Mouse (Mus musculus) neural tube, embryonic 12.5 days (tissue): Measurements from ENCODE around the gene Slc2a6. TPM values are rescaled to one million over a fixed set of nuclear protein-coding genes. Genes with fewer than 3 reads are reported as not detected.

Experiments used
- ATAC-seq: fragments of 200-750 bp; cut with Nextera tagmentation; 2 replicates; pipeline ENCODE4 v1.8.0; 2017; ENCODE audit warnings: low read depth, mild to moderate bottlenecking, moderate TSS enrichment, moderate library complexity; ENCODE audit not compliant: low FRiP score
- H3K27ac ChIP-seq: fragments of 300-500 bp; sonication (generic); 2 replicates; pipeline ENCODE4 v1.5.1; 2016
- H3K27me3 ChIP-seq: fragments of 300-500 bp; sonication (generic); replicated peaks from 2 replicates; pipeline ENCODE4 v1.6.1; 2016; ENCODE audit warnings: mild to moderate bottlenecking
- H3K36me3 ChIP-seq: fragments of 300-500 bp; sonication (generic); 2 replicates; pipeline ENCODE4 v1.6.1; 2016; ENCODE audit warnings: mild to moderate bottlenecking
- H3K4me1 ChIP-seq: fragments of 300-500 bp; sonication (generic); 2 replicates; pipeline ENCODE4 v1.6.1; 2016
- H3K4me2 ChIP-seq: fragments of 300-500 bp; sonication (generic); replicated peaks from 2 replicates; pipeline ENCODE4 v1.6.1; 2016; ENCODE audit warnings: mild to moderate bottlenecking
- H3K4me3 ChIP-seq: fragments of 300-500 bp; sonication (generic); 2 replicates; pipeline ENCODE4 v1.5.1; 2016
- H3K9ac ChIP-seq: fragments of 300-500 bp; sonication (generic); 2 replicates; pipeline ENCODE4 v1.6.1; 2016; ENCODE audit warnings: mild to moderate bottlenecking
- H3K9me3 ChIP-seq: fragments of 300-500 bp; sonication (generic); 2 replicates; pipeline ENCODE4 v1.6.1; 2016; ENCODE audit warnings: mild to moderate bottlenecking
- WGBS: fragments of 180-500 bp; shearing (Covaris S2); methylation state at CpG from one replicate; pipeline ENCODE4 v1.1.7; 2016; 5-methylcytosine and 5-hydroxymethylcytosine counted together
- polyA plus RNA-seq: library from polyadenylated mRNA; unstranded; fragments of >200 nt; fragmentation: Nextera tagmentation; extraction: Ambion mirVana; gene quantifications from 2 replicates; pipeline ENCODE4 v1.2.1, GENCODE M21; 2016

The Slc2a6 gene
- polyA plus RNA-seq, 1 experiment from 2014 or later: 7.9 TPM

DNA sequence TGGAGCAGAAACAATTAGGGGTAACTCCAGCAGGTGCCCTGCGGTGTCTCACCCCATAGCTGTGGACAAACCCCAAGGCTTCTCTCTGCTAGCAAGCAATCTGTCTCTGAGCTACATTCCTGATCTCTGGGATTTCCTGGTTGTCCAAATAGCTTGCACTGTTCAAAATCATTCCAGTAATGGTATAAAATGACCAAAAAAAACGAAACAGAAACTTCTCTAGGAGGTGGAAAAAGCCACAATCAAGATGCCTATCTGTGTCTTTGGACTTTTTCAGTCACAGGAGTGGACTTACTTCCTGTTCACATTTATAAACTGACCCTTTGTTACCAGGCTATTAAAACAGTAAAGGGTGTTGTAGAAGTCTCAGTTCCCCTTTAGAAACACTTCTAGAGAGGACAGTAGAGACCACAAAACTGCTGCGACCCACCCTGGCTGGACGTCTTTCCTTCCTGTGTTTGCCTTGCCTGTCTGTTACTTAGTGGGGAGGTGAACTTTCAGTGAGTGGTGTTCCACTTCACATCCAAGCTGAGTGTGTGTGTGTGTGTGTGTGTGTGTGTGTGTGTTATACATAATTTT is 728 bp upstream of the Slc2a6 start:
- no peak for ATAC-seq
- no peaks in the 10 kb centered on the region for H3K9me3 ChIP-seq
- H3K27me3 ChIP-seq: no peaks in the 10 kb centered on the region
- H3K36me3 ChIP-seq: no peaks in the 10 kb centered on the region
- 70% methylated on average over 4 of the region's 4 CpGs for WGBS
- H3K27ac ChIP-seq: no peak overlapping the region
- H3K4me1 ChIP-seq: peaks cover 12% of the 10 kb centered on the region; the same call in 1 of the 2 replicates
- no peak overlapping the region for H3K9ac ChIP-seq
- peak overlapping the region; percentile 57 for H3K4me2 ChIP-seq
- no peak overlapping the region for H3K4me3 ChIP-seq

DNA sequence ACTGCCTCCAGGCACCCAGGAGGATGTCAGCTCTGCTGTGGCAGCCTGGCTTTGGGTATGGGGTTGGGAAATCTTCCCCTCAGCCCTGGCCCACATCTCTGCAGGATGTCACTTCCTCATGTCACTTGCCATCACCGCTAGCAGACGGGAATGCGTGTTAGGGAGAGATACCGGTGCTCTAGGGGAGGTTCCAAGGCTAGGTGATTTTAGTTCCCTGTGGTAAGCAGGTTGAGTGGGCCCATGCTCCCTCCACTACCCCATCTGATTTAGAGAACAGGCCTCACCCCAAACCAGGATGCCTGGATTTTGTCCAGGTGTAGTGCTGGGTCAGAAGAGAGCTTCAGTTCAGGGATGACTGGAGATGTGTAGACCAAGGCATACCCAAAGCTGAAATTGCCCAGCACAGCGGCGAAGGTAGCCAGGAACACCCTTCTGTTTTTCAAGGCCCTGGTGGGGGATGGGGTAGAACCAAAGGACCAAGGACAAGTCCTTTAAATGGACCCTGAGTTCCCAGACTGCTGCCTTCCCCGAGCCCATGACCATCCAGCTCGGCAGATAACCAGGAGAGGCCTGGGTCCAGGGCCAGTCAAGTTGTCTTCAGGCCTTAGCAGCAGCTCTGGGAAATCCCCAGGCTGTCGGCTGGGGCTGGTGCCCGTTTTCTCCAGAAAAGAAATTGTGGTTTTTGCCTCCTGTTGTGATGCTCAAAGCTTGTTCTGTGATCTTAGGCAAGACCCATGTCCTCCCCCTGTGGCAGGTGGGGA is 761 bp downstream of the Slc2a6 start:
- H3K4me3 ChIP-seq: peak overlapping the region; percentile 30
- H3K9ac ChIP-seq: no peak overlapping the region; the same call in 1 of the 2 replicates
- WGBS: 75% methylated on average over 10 of the region's 10 CpGs
- no peaks in the 10 kb centered on the region for H3K27me3 ChIP-seq
- H3K9me3 ChIP-seq: no peaks in the 10 kb centered on the region
- peaks cover 12% of the 10 kb centered on the region; the same call in 1 of the 2 replicates for H3K4me1 ChIP-seq
- ATAC-seq: no peak
- H3K4me2 ChIP-seq: peak overlapping the region; percentile 57
- H3K27ac ChIP-seq: no peak overlapping the region
- no peaks in the 10 kb centered on the region for H3K36me3 ChIP-seq

GRCm38 (mm10) chr2:27026332-27026731 is 1.5 kb downstream of the Slc2a6 start:
- no peaks in the 10 kb centered on the region for H3K36me3 ChIP-seq
- no peak overlapping the region for H3K4me2 ChIP-seq
- H3K9me3 ChIP-seq: no peaks in the 10 kb centered on the region
- no peak overlapping the region for H3K27ac ChIP-seq
- no peak overlapping the region for H3K4me3 ChIP-seq
- ATAC-seq: no peak
- WGBS: 94% methylated on average over 3 of the region's 3 CpGs
- no peak overlapping the region for H3K9ac ChIP-seq
- H3K4me1 ChIP-seq: peaks cover 12% of the 10 kb centered on the region; the same call in 1 of the 2 replicates
- H3K27me3 ChIP-seq: no peaks in the 10 kb centered on the region

- WGBS: 83% methylated on average over 3 of the region's 3 CpGs
- no peak for ATAC-seq
- no peaks in the 10 kb centered on the region for H3K9me3 ChIP-seq
Observed at GRCm38 (mm10) chr2:27025545-27025944, 2.3 kb downstream of the Slc2a6 start.

DNA sequence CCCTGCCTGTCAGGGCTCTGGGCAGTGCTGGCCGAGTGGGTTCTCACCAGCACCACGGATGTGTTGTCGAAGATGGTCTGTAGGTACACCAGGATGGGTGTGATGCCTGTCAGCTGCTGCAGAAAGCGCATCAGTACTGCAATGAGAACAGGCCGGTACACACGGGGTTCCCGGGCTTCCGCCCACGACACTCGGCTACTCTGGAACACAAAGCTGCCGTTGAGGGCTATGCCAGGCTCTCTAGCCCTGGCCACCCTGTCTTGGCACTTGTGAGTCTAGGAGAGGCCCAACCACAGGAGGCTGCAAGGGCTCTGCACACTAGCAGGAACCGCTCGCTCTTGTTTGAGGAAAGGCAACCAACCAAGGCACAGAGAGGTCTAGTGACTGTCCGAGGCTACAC is 3.7 kb downstream of the Slc2a6 start:
- Histone ChIP-seq H3K27me3 (no peaks in the 10 kb centered on the region), H3K9ac (no peak overlapping the region), H3K4me3 (no peak overlapping the region), H3K9me3 (no peaks in the 10 kb centered on the region), H3K4me2 (no peak overlapping the region), H3K4me1 (peaks cover 12% of the 10 kb centered on the region; the same call in 1 of the 2 replicates), H3K36me3 (peaks cover 11% of the 10 kb centered on the region), H3K27ac (no peak overlapping the region)
- WGBS: 89% methylated on average over 14 of the region's 14 CpGs
- ATAC-seq: no peak

More at GRCm38 (mm10) chr2:27025545-27025944, 2.3 kb downstream of the Slc2a6 start:
- Histone ChIP-seq H3K27ac (no peak overlapping the region), H3K27me3 (no peaks in the 10 kb centered on the region), H3K4me2 (no peak overlapping the region), H3K9ac (no peak overlapping the region), H3K36me3 (no peaks in the 10 kb centered on the region), H3K4me1 (peaks cover 12% of the 10 kb centered on the region; the same call in 1 of the 2 replicates), H3K4me3 (no peak overlapping the region)

DNA sequence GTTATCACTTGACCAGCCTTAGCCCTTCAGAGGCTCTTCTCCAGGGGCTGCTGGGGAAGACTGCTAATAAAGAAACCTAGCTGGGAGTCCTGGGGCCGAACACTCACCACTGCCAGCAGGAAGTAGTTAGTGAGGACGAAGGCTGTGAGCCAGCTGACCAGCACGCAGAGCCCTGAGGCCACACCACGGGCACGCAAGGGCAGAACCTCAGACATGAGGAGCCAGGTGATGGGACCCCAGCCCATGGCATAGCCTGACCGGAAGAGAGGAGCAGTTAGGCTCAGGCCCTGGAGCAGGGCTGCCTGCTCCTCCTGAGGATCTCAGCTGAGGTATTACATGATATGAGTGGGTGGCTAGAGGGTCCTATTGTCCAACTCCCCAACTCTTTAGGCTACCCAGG is 5.2 kb downstream of the Slc2a6 start:
- Histone ChIP-seq H3K27me3 (no peaks in the 10 kb centered on the region), H3K9ac (no peak overlapping the region), H3K36me3 (peaks cover 27% of the 10 kb centered on the region), H3K27ac (no peak overlapping the region), H3K4me3 (no peak overlapping the region), H3K4me1 (peaks cover 6% of the 10 kb centered on the region; the same call in 1 of the 2 replicates), H3K9me3 (no peaks in the 10 kb centered on the region), H3K4me2 (no peak overlapping the region)
- WGBS: 80% methylated on average over 6 of the region's 6 CpGs
- ATAC-seq: no peak

GRCm38 (mm10) chr2:27021103-27021502 is 6.7 kb downstream of the Slc2a6 start:
- no peak for ATAC-seq
- Histone ChIP-seq H3K27ac (no peak overlapping the region), H3K9ac (no peak overlapping the region), H3K4me1 (no peaks in the 10 kb centered on the region), H3K9me3 (no peaks in the 10 kb centered on the region), H3K27me3 (no peaks in the 10 kb centered on the region), H3K4me2 (no peak overlapping the region), H3K4me3 (no peak overlapping the region), H3K36me3 (peaks cover 42% of the 10 kb centered on the region)
- 85% methylated on average over 1 of the region's 1 CpGs for WGBS

- 100% methylated on average over 2 of the region's 2 CpGs for WGBS
- no peak overlapping the region for H3K4me3 ChIP-seq
- H3K4me2 ChIP-seq: no peak overlapping the region
- no peaks in the 10 kb centered on the region for H3K27me3 ChIP-seq
- no peaks in the 10 kb centered on the region for H3K9me3 ChIP-seq
- no peaks in the 10 kb centered on the region for H3K4me1 ChIP-seq
- peaks cover 57% of the 10 kb centered on the region for H3K36me3 ChIP-seq
- no peak overlapping the region for H3K27ac ChIP-seq
- H3K9ac ChIP-seq: no peak overlapping the region
- no peak for ATAC-seq
Observed at GRCm38 (mm10) chr2:27019530-27019929, 8.3 kb downstream of the Slc2a6 start.

- Histone ChIP-seq H3K4me1 (no peaks in the 10 kb centered on the region), H3K36me3 (peaks cover 71% of the 10 kb centered on the region), H3K27ac (no peak overlapping the region), H3K4me2 (no peak overlapping the region), H3K27me3 (no peaks in the 10 kb centered on the region), H3K9me3 (no peaks in the 10 kb centered on the region), H3K9ac (no peak overlapping the region), H3K4me3 (no peak overlapping the region)
- 54% methylated on average over 5 of the region's 5 CpGs for WGBS
- peak; percentile 53; the same call in 1 of the 2 replicates for ATAC-seq
Observed at GRCm38 (mm10) chr2:27017802-27018201, 10.0 kb downstream of the Slc2a6 start.

DNA sequence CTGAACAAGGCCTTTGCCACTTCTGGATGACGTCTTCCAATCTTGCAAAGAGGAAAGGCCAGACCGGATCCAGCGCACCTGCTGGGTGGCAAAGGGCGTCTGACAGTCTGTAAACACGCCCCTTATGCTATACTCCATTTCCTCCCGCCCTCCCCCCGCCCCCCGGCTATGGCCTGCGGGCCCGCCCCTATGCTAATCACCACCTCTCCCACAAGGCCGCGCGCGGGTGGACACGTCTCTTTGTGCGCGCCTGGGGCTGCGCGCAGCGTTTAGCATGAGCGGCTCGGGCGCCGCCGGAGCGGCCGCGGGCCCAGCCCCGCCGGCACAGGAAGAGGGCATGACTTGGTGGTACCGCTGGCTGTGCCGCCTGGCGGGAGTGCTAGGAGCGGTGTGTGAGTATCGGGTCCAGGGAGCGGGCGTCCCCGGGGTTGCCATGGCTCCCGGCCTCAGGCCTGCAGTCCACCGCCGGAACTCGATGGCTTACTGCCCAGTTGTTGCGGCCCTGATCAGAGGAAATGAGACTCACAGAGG is 18.0 kb downstream of the Slc2a6 start, which contains the start of gene Cacfd1:
Gene Cacfd1, plus strand, starts transcription at position 213 of the 531 bp plus-strand sequence.
- Histone ChIP-seq H3K4me2 (peak within 1 kb of the TSS; percentile 86), H3K27ac (peak within 1 kb of the TSS; percentile 72), H3K27me3 (no peaks in the 10 kb centered on the region), H3K4me1 (peaks cover 24% of the 10 kb centered on the region), H3K9me3 (no peaks in the 10 kb centered on the region), H3K36me3 (peaks cover 16% of the 10 kb centered on the region), H3K4me3 (peak within 1 kb of the TSS; percentile 76), H3K9ac (peak within 1 kb of the TSS; percentile 88)
- ATAC-seq: peak; percentile 95
- WGBS: 1% methylated on average over 43 of the region's 43 CpGs

DNA sequence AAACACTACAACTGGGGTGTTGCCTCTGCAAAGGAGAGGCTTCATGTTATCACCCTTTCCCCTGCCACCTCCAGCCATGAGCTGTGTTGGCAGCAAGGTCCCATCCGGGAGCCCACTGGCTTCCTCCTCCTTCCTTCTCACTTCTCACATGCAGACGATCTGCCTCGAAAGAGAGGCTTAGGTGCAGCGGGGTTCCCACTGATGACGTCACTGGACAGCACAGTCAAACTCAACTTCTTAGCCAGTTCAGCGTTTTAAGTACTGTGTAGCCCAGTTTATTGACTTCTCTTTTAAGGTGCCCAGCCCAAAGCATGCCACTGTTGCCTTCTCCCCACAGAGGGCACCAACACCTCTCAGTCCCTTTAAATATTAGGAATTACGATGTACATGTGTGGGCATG is 20.1 kb downstream of the Slc2a6 start:
- H3K9ac ChIP-seq: no peak overlapping the region
- no peaks in the 10 kb centered on the region for H3K36me3 ChIP-seq
- ATAC-seq: no peak
- H3K4me2 ChIP-seq: no peak overlapping the region
- peaks cover 24% of the 10 kb centered on the region for H3K4me1 ChIP-seq
- no peak overlapping the region for H3K4me3 ChIP-seq
- H3K27me3 ChIP-seq: no peaks in the 10 kb centered on the region
- WGBS: 80% methylated on average over 7 of the region's 7 CpGs
- no peaks in the 10 kb centered on the region for H3K9me3 ChIP-seq
- H3K27ac ChIP-seq: no peak overlapping the region

- H3K4me3 ChIP-seq: no peak overlapping the region
- WGBS: 75% methylated on average over 4 of the region's 4 CpGs
- H3K36me3 ChIP-seq: no peaks in the 10 kb centered on the region
- peaks cover 15% of the 10 kb centered on the region for H3K4me1 ChIP-seq
- no peak for ATAC-seq
- no peak overlapping the region for H3K4me2 ChIP-seq
- H3K27me3 ChIP-seq: no peaks in the 10 kb centered on the region
- no peak overlapping the region for H3K27ac ChIP-seq
- no peak overlapping the region for H3K9ac ChIP-seq
- H3K9me3 ChIP-seq: no peaks in the 10 kb centered on the region
Observed at GRCm38 (mm10) chr2:27006255-27006654, 21.5 kb downstream of the Slc2a6 start.
